Comparison of ENCODE assay signal across 10 mouse cellular contexts in genomic region chr4:122999263-122999691, GRCm38 (mm10). TPM values are rescaled to one million over a fixed set of nuclear protein-coding genes. Genes with fewer than 3 reads are reported as not detected.
DNase-seq lines count a peak whose midpoint lies in the region; ATAC-seq and TF ChIP-seq lines count a peak whose summit lies in the region.
"Had no signal": no experiment of that assay in that cellular context is flagged by ENCODE, and none has a peak within 500 bp of the region (broad histone marks: within the 10 kb centered on the region; RNA-seq: fewer than 3 reads in every experiment).

No protein-coding gene starts in this region.

- H3K4me1 ChIP-seq in forebrain, embryonic 11.5 days (replicated peaks; ENCODE audit: control insufficient read depth, insufficient read depth, low read length), result peaks cover 24% of the 10 kb centered on the region
- H3K4me1 ChIP-seq in limb, embryonic 13.5 days, result peaks cover 41% of the 10 kb centered on the region
- H3K4me1 ChIP-seq in neural tube, embryonic 15.5 days, result peaks cover 56% of the 10 kb centered on the region

- peak overlapping the region; percentile 87 for H3K4me2 ChIP-seq in forebrain, embryonic 11.5 days (ENCODE audit: low read depth, low read length, severe bottlenecking)
- peak overlapping the region; percentile 93 for H3K4me2 ChIP-seq in limb, embryonic 13.5 days (replicated peaks)
- peak overlapping the region; percentile 87 for H3K4me2 ChIP-seq in neural tube, embryonic 15.5 days

- TF ChIP-seq CTCF in layer of hippocampus, adult 2 months (conservative IDR thresholded peaks at IDR 0.05), result no peak

- DNase-seq in layer of hippocampus, adult 2 months (ENCODE audit: low spot score in 2 of 2), result no peak
- DNase-seq in layer of hippocampus, adult 9-11 months, result no peak
- peak; percentile 75 for DNase-seq in forebrain, embryonic 11.5 days (ENCODE audit: low spot score)
- no peak for DNase-seq in thymus, postnatal 4 days
- no peak for DNase-seq in adrenal gland, adult 18-20 months (ENCODE audit: low spot score in 2 of 2)
- no peak for DNase-seq in ovary, postnatal 10 days (ENCODE audit: low spot score)
- DNase-seq: gastrocnemius, adult 2 months; kidney, adult 18-20 months had no signal

- H3K36me3 ChIP-seq in forebrain, embryonic 11.5 days (ENCODE audit: control insufficient read depth, insufficient read depth, low read length), result no peaks in the 10 kb centered on the region; the same call in 1 of the 2 replicates
- peaks cover 19% of the 10 kb centered on the region for H3K36me3 ChIP-seq in limb, embryonic 13.5 days
- peaks cover 19% of the 10 kb centered on the region for H3K36me3 ChIP-seq in neural tube, embryonic 15.5 days

- peak overlapping the region; percentile 86 for H3K4me3 ChIP-seq in layer of hippocampus, adult 2 months
- peak overlapping the region; percentile 30 for H3K4me3 ChIP-seq in forebrain, embryonic 11.5 days (ENCODE audit: low read depth, low read length)
- peak overlapping the region; percentile 82 for H3K4me3 ChIP-seq in limb, embryonic 13.5 days
- peak overlapping the region; percentile 69 for H3K4me3 ChIP-seq in neural tube, embryonic 15.5 days (replicated peaks)
- H3K4me3 ChIP-seq: gastrocnemius, adult 2 months had no signal

- no peaks in the 10 kb centered on the region for H3K27me3 ChIP-seq in forebrain, embryonic 11.5 days (ENCODE audit: control insufficient read depth, insufficient read depth, low read length)
- 0 out of 2 replicates have a peak, but pooled peaks cover 9% of the 10 kb centered on the region for H3K27me3 ChIP-seq in limb, embryonic 13.5 days
- H3K27me3 ChIP-seq in neural tube, embryonic 15.5 days (replicated peaks), result no peaks in the 10 kb centered on the region

- H3K9me3 ChIP-seq in forebrain, embryonic 11.5 days (ENCODE audit: control insufficient read depth, low read length), result no peaks in the 10 kb centered on the region
- no peaks in the 10 kb centered on the region for H3K9me3 ChIP-seq in limb, embryonic 13.5 days
- H3K9me3 ChIP-seq in neural tube, embryonic 15.5 days (replicated peaks), result no peaks in the 10 kb centered on the region

- peak; percentile 68 for ATAC-seq in forebrain, embryonic 11.5 days (replicated peaks; ENCODE audit: low FRiP score)
- no peak for ATAC-seq in limb, embryonic 13.5 days (ENCODE audit: low FRiP score, low read depth)
- ATAC-seq in neural tube, embryonic 15.5 days (ENCODE audit: low FRiP score), result no peak

- 2% methylated on average over 4 of the region's 4 CpGs for WGBS in forebrain, embryonic 11.5 days
- WGBS in limb, embryonic 13.5 days, result 18% methylated on average over 4 of the region's 4 CpGs
- 4% methylated on average over 4 of the region's 4 CpGs for WGBS in neural tube, embryonic 15.5 days

- peak overlapping the region; percentile 49 for H3K9ac ChIP-seq in forebrain, embryonic 11.5 days (ENCODE audit: low read length)
- peak overlapping the region; percentile 39; the same call in 1 of the 2 replicates for H3K9ac ChIP-seq in limb, embryonic 13.5 days
- H3K9ac ChIP-seq in neural tube, embryonic 15.5 days (replicated peaks), result peak overlapping the region; percentile 54

- H3K27ac ChIP-seq in layer of hippocampus, adult 2 months, result no peak overlapping the region
- peak overlapping the region; percentile 87 for H3K27ac ChIP-seq in forebrain, embryonic 11.5 days (ENCODE audit: low read depth, low read length)
- H3K27ac ChIP-seq in limb, embryonic 13.5 days, result no peak overlapping the region
- peak overlapping the region; percentile 86 for H3K27ac ChIP-seq in neural tube, embryonic 15.5 days (replicated peaks)
- H3K27ac ChIP-seq: gastrocnemius, adult 2 months had no signal

RNA-seq across cellular contexts. Expression of gene Mycl, which starts 3.8 kb away (rescaled TPM):
- total RNA-seq in layer of hippocampus, adult 2 months (2021), result 10 to 100 TPM; 31.8 to 32.4 TPM
- 66.8 and 69.5 TPM in 2 replicates for polyA plus RNA-seq in forebrain, embryonic 11.5 days (2014; fragmentation: Nextera tagmentation; extraction: Ambion mirVana)
- 28.2 and 29.2 TPM in 2 replicates for polyA plus RNA-seq in limb, embryonic 13.5 days (2015; fragmentation: Nextera tagmentation; extraction: Ambion mirVana)
- 38.2 and 52.3 TPM in 2 replicates for polyA plus RNA-seq in neural tube, embryonic 15.5 days (2015; fragmentation: Nextera tagmentation; extraction: Ambion mirVana)
- total RNA-seq in adrenal gland, adult 18-20 months (2021), result 1 to 10 TPM; 2.2 to 2.9 TPM

RNA-seq across cellular contexts. Expression of gene Trit1, which starts 17.1 kb away (rescaled TPM):
- total RNA-seq in layer of hippocampus, adult 2 months (2021), result 10 to 100 TPM; 27.5 to 29.4 TPM
- 21.6 and 24.4 TPM in 2 replicates for polyA plus RNA-seq in forebrain, embryonic 11.5 days (2014; fragmentation: Nextera tagmentation; extraction: Ambion mirVana)
- polyA plus RNA-seq in limb, embryonic 13.5 days (2015; fragmentation: Nextera tagmentation; extraction: Ambion mirVana), result 19.1 and 21.5 TPM in 2 replicates
- 21.0 and 21.9 TPM in 2 replicates for polyA plus RNA-seq in neural tube, embryonic 15.5 days (2015; fragmentation: Nextera tagmentation; extraction: Ambion mirVana)
- 10 to 100 TPM; 18.2 to 19.7 TPM for total RNA-seq in adrenal gland, adult 18-20 months (2021)

RNA-seq across cellular contexts. Expression of gene Mfsd2a, which starts 38.3 kb away (rescaled TPM):
- total RNA-seq in layer of hippocampus, adult 2 months (2021), result 10 to 100 TPM; 45.8 to 49.1 TPM
- polyA plus RNA-seq in forebrain, embryonic 11.5 days (2014; fragmentation: Nextera tagmentation; extraction: Ambion mirVana), result 22.5 TPM in 2 replicates
- polyA plus RNA-seq in limb, embryonic 13.5 days (2015; fragmentation: Nextera tagmentation; extraction: Ambion mirVana), result 8.0 and 9.1 TPM in 2 replicates
- polyA plus RNA-seq in neural tube, embryonic 15.5 days (2015; fragmentation: Nextera tagmentation; extraction: Ambion mirVana), result 23.3 and 29.3 TPM in 2 replicates
- total RNA-seq in adrenal gland, adult 18-20 months (2021), result 10 to 100 TPM; 17.3 to 27.3 TPM

Comparison
In these comparisons a context has a peak if more than half of its experiments do, and no peak if none do; other contexts are left out.
1. H3K27ac ChIP-seq: peak in forebrain, embryonic 11.5 days (single experiment) and neural tube, embryonic 15.5 days (single experiment); none in layer of hippocampus, adult 2 months (single experiment) and limb, embryonic 13.5 days (single experiment).
2. H3K4me3 ChIP-seq: peak in every context shown above with its lines; median percentile 86 in layer of hippocampus, adult 2 months; 82 in limb, embryonic 13.5 days; 69 in neural tube, embryonic 15.5 days; 30 in forebrain, embryonic 11.5 days.
3. Peak in every context shown above with its lines, with median percentiles within 50 percentile points of each other: H3K4me2 ChIP-seq and H3K9ac ChIP-seq.